Mouse (Mus musculus) embryo, embryonic 11.5 days (tissue): ENCODE measurements around the gene Cdc42ep1.
A peak's percentile ranks its signal among the peaks of the same experiment; 100 is the strongest.

Source experiments
- DNase-seq: peaks from one replicate; pipeline ENCODE4 v3.0.0-alpha.2; 2012; ENCODE audit warnings: low read depth, low spot score

The Cdc42ep1 gene

DNA sequence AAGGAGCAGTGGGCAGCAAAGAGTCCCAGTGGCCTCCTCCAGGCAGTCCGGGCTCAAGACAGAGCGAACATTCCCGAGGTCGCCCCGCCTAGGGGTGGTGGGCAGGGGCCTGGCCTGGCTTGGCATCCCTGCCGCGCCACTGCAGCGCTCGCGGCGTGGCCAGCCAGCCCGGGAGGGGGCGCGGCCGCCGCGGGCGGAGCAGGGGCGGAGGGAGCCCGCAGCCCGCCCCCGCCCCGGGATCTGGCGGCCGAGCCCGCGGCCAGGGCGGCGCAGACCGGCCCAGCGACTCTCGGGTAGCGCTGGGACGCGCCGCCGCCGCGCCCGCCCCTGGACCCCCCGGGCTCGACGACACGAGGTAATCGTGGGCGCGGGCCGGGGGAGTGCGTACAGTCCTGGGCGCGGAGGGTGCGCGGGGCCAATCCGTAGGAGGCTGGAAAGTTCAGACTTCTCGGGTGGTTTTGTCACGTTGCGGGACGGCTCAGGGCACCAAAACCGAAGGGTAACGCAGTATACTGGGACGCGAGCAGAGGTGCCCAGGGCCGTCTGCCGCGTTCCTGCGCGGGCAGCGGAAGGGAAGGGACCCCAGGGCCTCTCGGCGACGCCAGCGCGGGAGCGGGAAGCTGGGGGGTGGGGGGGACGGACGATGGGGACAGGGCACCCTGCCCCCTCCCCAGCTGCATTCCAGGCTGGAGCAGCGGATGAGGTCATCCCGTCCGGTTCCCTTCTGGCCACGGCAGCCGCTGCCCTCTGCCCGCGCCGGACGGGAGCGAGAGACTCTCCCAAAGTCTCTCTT, at the start of gene Cdc42ep1:
Cdc42ep1 (plus strand) TSS at position 254 of the 793 bp plus-strand sequence.
- DNase-seq: no peak

DNA sequence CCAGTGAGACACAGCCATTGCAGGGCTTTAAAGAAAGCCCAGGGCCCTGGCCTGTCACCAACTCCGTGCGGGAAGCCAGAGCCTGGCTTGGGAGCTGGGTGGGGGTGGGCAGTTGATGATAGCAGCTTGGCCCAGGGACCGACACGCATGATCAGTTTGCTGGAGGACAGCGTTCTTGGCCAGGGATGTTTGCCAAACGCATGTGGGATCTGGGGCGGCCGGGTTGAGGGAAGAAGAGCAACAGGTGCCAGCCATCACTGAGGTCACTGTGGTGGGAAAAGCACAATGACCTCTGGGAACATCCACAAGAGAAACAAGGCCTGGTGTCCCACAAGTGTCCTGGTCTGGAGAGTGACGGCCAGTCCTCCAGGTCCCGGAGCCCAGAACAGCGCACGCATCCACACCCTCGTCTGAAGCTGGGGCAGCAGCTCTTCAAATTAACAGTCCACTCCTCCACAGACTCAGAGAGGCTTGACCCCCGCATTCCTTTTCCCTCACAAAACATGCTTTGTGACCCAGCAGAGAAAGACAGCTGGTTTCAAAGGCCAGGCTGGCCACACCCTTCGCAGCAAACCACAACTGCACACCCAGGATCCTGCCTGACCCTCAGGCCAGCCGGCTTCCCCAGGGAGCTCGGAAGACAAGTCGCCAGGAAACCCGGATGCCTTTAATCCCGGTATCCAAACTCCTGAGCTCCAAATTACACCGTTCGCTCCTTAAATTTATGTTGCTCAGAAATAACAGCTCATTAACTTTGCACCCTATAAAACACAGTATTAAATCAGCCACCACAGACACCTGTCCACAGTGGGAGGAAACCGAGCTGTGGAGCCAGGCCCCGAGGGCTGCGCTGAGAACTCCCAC, 46.0 kb upstream of the Cdc42ep1 start:
- DNase-seq: no peak

DNA sequence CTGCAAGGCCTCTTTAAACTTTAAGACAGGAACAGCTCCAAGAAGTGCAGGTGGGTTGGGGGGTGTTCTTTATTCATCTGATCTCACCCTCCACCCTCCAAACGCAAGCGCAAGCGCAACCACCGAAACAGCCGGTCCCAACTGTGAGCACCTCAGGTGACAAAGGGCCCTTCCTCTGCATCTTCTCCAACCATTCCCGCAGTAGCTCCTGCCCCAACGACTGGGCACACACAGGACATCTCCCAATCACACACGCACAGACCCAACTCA, 45.4 kb upstream of the Cdc42ep1 start:
- DNase-seq: no peak

DNA sequence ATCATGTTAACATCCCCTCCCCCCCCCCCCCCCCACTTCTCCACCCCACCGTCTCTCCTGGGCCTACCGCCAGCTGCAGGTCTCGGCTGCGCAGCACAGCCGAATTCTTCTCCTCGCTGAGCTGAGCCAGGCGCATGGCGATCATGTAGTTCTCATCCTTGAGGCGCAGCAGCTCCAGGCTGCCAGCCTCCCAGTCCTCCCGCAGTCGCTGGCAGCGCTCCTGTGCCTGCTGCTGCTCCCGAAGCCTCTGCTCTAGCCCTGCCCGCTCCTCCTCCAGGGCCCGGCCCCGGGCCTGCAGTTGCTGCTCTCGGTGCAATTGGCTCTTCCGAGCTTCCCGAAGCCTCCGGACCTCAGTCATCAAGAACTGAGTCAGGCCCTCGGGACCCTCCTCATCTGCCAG, 43.4 kb upstream of the Cdc42ep1 start:
- no peak for DNase-seq

DNA sequence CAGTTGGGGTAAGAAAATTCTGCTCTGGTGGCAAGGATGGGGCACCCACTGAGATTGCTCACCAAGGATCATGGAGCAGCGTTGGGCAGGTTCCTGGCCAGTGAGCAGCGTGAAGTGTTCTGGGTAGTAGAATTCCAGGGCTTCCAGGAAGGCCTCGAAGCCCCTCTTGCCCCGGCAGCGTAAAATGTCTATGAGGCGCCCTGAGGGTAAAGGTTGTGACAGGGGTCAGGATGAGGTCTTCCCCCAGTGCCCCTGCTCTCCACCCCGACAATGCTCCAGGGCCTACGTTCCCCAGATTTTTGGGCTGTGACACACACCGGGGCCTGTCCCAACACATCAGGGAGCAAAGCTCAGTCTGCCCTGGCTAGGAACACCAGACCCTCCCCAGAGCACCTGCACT, 40.9 kb upstream of the Cdc42ep1 start:
- no peak for DNase-seq

DNA sequence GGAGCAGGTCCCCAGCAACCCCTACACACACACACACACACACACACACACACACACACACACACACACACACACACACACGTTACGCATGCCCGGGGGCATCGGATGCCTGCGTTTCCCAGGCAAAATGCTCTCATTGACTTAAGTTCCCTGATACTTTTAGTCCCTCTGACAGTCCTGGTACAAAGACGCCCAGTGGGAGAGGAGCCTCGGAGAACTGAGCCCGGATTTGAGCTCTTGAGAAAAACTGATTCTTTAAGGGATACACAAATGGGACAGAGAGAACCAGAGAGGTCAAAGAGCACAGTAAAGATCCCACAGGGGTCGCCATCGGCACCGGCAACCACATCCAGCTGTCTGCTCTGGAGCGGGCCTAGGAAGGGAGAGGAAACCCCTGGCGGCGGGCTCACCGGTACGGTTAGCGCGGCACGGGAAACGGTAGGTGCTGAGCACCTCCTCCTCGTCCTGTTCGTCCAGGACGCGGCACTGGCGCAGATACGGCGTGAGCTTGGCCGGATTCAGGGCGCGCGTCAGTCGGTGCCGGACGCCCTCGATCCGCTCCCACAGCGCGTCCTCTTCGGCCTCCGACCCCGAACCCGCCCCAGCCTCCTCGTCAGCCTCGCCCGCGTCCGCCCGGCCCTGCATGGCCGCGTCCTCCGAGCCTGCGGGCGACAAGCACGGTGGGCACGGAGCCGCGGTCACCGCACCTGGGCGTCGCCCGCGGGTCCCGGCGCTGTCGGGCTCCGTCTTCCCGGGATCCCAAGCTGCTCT, 40.3 kb upstream of the Cdc42ep1 start:
- no peak for DNase-seq

DNA sequence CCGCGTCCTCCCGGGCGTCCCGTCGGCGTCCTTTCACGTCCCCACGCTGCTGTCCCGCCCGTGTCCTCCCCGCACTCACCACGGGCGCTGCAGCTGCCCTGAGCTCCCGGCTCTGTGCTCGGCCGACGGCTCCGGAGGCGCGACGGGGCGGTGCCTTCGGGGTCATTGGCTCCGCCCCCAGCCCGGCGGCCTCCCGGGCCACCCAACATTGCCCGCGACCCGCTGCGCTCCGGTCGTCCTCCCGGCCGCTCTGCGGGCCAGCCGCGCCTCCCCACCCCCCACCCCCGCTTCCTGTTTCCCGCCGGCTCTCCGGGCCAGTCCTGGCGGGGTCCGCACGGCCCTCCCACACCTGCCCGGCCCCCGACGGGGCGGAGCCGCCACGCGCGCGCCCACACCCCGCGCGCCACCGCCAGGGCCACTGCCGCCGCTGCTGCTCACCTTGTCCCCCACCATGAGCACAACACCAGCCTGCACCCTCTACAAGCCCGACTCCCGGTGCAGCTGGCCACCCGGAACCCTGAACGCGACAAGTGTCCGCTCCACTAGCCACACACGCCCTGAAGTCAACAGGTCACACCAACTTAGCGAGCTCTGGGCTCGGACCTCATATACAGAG, 39.5 kb upstream of the Cdc42ep1 start, which contains the start of gene Card10:
Card10 (minus strand) TSS at position 267 of the 616 bp plus-strand sequence.
- DNase-seq: no peak

DNA sequence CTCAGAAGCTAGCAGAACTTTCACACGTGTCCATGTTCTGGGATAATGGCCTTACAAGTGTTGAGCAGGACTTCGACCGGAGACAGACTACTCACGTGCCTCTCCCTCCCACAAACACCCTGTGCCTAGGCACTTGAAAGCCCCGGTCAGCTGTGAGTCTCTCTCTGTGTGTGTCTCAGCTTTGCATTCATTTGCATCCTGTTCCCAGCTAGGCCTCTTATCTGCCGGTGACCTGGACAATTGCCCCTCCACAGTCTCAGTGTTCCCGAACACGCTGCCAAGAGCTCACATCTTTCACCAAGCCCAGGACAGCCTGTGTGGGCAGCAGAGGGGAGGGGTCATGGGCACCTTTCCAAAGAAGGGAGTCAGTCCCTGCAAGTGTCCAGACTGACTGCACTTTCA, 38.9 kb upstream of the Cdc42ep1 start:
- no peak for DNase-seq

DNA sequence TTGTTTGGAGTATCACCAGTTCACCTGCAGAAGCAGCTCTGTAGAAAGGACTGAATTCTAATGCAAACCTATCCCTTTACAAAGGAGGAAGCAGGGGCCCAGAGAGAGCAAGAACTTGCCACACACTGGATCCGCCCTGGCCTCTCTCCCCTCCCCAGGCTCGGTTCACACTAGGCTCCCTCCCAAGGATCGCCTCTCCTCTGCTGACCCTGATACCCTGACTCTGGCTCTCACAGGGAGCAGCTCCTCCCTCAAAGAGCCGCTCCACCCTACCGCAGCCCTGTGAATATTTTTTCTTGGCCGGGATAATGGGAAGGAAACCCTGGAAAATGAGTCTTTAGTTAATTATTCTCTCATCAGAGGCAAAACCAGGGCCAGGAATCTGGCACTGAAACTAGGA, 38.1 kb upstream of the Cdc42ep1 start:
- DNase-seq: no peak

DNA sequence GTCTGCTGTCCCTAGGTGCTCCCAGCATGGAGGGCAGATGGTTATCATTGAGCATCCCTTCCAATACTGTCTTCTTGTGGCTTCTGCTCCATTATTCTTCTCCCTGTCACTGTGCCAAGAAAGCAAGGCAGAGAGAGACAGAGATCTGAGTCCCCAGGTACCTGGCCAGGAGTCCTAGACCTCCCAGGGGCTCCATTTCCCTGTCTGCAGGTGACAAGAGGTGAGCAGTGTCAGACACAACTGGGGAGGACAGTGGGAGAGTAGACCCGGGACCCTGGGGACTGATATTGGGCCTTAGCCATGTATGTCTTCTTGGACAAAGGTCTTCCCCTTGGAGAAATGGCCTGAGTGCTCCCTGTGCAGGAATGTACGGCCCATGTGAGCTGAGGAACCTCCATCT, 37.1 kb upstream of the Cdc42ep1 start:
- DNase-seq: no peak

DNA sequence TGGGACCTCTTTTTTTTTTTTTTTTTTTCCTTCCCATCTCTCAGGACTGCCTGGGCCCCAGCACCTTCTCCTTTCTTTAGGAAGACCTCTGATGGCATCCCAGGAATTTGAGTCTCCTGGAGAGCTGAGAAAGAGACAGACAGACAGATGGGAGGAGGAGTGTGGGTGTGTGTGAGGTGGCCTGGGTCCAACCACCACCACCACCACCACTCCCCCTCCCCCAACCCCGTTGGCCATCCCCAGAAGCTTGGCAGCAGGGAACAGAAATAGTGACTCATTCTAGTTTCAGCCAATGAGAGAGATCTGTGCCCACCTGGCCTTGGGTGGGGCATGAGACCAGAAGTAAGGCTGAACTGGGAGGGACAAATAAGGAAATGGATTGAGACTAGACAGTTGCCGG, 35.8 kb upstream of the Cdc42ep1 start:
- DNase-seq: no peak

DNA sequence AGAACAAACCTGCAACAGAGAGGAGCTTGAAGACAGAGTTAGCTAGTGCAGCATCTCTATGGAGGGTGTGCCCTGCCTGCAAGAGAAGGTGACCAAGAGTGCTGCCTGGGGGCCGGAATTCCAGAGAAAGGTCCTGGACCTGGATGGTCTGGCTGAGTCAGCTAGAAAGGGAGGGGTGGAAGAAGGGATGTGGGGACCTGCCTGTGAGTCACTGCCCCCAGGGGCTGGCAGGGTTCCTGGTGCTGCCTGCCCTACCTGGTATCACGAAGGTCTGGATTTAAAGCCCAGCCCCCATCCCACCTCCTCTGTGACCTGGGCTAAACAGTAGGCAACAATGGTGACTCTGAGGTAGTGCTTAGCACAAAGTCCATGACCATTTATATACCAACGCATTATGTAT, 35.3 kb upstream of the Cdc42ep1 start:
- DNase-seq: no peak

DNA sequence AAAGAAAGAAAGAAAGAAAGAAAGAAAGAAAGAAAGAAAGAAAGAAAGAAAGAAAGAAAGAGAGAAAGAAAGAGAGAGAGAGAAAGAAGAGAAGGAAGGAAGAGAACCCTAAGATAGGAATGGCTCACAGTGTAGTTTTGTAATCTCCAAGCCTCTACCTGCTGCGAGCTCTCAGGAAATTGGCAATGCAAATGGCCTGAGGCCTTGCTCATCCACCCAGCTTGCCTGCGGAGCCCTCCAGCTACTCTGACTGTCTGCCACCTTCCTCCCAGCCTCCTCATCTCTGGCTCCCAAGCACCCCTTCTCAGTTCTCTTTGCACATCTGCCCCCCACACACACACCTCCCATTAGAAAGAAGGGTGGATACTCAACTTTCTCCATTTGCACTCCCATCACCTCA, 33.4 kb upstream of the Cdc42ep1 start:
- no peak for DNase-seq

DNA sequence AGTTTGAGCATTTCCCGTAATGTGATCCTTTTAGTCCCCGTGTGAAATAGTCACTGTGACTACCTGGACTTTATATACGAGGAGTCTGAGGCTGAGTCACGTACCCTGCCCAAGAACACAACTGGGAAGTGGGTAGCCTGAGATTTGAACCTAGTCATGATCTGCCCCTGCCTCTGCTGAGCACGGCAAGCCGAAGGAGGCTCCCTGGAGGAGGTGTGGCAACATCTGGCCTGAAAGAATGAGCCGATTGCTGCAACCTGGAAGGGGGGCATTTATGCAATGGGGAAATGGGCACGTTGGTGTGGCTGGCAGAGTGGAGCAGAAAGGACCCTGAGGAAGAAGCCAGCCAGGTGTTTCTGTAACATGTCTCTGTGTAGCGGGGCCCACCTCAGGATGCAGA, 32.7 kb upstream of the Cdc42ep1 start:
- no peak for DNase-seq

DNA sequence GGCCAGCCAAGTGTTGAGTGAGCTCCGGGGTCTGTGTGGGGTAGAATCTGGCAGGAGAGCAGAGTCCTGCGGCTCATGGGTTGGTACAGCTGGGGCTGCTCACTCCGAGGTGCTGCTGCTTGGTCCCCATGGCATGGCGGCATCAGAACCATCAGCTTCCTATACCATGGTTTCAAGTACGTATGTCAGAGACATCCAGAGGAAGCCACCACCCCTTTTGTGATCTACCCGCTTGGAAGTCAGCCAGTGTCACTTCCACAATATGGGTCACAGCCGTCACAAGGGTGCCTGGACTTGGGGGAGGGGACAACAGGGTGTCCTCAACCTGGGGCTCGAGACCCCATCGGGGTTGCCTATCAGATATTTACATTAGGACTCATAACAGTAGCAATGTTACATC, 32.3 kb upstream of the Cdc42ep1 start:
- no peak for DNase-seq

DNA sequence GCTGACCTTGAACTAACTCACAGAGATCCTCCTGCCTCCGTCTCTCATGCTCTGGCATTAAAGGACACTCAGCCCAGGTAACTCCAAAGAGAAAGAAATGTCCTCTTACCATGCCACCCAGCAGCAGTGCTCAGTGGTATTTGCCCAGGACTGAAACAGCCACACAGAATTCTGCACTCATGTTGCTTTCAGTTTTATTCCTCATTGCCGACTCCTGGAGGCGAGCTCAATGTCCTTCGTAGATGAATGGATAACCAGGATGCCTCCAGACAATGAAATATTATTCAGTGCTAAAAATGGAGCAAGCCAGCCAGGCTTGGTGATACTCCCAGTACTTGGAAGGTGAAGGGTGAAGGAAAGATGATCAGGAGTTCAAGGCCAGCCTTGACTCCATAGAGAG, 28.8 kb upstream of the Cdc42ep1 start:
- DNase-seq: no peak

DNA sequence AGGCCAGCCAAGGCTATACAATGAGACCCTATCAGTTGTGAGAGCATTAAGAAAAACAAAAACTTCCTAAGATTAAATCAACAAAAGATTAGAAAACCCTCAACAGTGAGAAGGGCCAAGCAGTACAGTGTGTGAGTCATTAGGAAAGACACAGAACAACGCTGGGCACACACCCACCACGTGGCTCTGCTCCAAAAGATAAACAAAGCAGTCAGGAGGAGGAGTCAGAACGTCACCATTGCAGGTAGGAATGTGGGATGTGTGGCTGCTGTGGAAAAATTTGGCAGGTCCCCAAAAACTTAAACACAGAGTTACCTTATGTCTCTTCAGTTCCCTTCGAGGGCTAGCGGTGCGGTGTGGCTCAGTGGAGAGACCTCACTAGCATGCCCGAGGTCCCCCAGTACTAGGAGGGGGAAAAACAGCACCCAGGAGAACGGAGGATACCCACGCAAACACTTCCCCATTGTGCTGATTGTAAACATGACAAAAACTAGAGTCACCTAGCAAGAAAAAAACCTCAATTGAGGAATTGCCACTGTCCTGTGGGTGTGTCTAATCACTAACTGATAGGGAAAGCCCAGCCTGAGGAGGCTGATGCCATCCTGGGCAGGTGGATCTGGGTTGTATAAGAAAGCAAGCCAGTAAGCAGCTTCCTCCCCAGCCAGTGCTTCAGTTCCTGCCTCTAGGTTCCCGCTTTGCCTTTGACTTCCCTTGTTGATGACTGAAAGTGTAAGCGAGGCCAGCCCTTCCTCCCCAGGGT, 26.9 kb upstream of the Cdc42ep1 start:
- DNase-seq: no peak

DNA sequence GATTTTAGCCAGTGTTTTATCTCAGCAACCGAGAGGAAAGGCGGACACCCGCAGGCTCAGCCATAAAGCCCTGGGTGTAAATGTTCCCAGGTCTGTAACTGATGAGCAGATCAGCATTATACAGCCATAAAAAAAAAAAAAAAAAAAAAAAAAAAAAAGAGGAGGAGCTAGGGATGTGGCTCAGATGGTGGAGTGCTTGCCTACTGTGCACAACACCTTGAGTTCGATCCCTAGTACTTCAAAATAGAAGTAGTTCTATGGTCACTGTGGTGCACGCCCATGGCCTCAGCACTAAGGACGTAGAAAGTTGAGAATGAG, 26.4 kb upstream of the Cdc42ep1 start:
- no peak for DNase-seq

DNA sequence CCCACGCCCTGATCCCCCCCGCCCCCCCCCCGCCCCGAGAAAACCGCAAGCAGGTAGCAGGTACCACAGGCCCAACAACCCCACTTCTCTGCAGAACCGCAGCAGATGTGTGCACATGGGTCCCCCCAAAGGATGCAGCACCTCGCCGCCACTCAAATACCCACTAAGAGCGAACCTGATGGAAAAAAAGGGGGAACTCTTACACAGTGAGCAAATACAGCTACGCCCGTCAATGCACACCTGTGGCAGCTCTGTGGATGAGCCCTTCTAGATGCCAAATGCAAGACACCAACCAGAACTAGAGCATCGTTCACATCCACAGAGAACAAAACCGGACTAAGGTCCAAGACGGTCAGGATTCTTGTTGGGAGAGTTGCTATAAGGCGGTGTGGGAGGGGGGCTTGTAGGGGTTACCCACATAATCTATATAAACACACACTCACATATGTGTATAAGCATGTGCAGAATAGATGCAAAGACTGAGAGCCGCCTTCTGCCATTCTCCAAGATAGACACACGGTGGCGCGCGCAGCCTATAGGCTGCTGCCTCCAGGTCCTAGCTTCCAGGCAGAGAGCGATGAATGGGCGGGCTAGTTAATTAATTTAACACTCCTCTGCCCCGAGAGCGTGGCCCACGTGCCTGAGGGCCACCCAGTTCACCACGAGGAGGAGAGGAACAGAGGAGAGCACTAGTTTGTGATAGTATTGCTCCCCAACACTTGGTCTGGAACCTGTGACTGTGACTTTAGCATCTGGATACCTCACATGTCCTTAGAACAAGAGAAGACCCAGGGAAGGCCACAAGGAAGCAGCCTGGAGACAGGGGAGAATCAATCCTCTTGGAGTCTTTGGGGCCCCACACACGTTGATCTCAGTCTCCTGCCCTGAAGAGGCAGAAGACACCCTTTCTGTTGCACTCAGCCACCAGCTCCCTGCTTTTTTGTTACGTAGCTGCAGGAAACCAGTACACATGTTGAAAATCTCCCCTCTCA, 15.9 kb upstream of the Cdc42ep1 start:
- DNase-seq: peak; percentile 76

DNA sequence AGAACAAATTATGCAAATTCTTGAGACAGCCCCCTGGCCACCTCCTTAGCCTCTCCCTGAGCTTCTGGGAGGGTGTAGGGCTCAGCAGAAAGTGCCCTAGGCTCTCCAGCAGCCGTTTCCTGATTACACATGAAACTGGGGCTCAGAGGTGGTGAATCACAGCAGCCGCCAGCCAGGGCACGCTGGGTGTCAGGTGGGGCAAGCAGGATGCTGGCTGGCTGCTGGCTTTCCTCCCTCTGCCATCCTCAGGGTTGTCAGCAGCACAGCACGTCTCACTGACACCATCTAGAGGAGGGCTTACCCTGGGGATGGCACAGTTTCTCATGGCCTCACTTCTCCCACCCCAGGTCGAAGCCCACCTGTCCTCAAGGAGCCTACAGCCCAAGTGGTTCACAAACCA, 14.1 kb upstream of the Cdc42ep1 start:
- DNase-seq: no peak
